Mouse (Mus musculus): Measurements from ENCODE around the gene Capn10.
A peak's percentile ranks its signal among the peaks of the same experiment; 100 is the strongest.
"Not testable (repeated sequence)": the region's sequence is repeated elsewhere in the genome, so short reads cannot be mapped to it uniquely, and the experiment has no call there.

Capn10 gene

DNA sequence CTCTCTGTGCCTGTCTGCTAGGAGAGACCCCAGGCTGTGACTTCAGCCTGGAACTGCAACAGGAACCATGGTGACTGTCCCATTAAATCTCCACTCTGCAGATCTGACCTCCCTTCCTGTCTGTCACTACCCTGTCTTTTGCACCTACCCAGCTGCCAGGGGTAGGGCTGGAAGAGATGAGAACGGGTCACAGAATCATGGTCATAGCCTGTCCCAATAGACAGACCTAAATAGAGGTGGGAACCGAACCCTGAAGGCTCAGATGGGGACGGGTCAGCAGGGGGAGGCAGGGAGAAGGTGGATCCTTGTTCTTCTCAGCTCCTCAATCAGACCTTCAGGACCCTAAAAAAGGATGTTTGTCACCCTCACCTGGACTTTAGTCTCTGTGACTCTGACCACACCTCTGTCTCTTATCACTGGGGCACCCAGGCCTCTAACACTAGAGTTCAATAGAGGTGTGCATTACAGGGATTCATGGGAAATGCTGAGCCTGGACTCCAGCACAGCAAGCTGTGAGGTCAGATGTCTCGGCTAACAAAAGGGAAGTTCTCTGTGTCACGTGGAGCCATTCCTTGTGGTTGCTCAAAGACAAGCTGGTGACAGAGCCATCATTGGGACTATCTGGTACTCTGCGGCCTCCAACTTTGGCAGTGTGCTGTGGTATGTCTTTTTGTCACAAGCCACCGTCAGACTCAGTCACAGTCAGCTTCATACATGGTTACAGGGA lies 13.5 kb upstream of the Capn10 start:
- DNase-seq = no peak

DNA sequence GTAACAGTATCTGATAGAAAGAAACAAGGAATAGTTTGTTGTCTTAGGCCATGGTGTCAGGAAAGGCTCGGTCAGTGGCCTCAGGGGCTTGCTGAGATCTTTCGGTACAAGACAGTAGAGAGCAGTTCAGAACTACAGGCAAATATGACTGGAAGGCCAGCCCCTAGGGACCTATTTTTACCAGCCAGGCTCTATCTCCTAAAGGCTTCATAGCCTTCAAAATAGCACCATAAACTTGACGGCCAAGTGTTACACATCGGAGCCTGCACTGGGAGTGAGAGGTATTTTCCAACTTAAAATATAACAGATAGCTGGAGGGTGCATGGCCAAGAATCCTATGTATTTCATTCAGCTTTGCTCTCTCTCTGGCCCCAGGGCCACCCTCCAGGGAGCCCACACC lies 12.7 kb upstream of the Capn10 start:
- no peak for DNase-seq

DNA sequence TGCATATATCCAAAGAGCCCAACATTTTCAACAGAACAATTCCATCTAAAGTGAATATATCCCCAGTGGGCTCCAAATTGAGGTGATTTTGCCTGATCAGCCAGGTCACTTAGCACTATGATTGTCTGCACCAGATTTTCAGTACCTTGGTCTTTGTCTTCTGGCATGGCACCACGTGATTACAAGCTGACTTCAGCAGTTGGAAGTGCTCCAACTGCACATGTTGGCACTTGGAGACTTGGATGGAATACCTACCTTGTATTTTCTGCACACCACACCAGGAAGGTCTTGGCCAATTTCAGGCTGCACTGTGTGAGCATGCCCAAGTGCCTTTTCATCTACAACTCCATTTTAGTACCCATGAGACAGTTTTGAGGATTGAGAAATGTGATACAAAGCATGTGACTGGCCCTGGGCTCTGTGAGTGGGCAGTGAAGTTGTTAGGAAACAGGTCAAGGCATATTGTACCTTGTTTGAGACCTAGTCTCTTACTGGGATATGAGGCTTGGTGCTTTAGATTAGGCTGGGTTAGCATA lies 3.9 kb upstream of the Capn10 start:
- DNase-seq = peak in 1 of 2 experiments; percentile 4

DNA sequence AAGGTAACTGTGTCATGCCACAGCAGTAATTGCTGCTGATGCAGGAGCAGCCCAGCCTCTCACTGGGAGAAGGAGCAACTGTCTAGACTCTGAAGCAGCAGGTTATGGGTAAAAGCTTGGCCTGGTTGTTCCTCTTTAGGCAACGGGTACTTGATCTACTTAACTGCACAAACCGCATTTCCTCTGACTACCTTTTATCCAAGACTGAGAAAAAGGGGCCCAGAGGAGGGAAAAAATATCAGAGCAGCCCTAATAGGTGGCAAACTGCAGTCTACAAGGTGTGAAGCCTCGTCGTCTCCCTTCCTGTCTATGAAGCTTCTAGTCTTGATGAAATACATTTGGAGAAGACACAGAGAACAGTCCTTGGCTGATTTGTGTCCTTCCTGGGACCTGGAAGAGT lies 565 bp upstream of the Capn10 start:
- peak in 1 of 2 experiments; percentile 9 for DNase-seq

DNA sequence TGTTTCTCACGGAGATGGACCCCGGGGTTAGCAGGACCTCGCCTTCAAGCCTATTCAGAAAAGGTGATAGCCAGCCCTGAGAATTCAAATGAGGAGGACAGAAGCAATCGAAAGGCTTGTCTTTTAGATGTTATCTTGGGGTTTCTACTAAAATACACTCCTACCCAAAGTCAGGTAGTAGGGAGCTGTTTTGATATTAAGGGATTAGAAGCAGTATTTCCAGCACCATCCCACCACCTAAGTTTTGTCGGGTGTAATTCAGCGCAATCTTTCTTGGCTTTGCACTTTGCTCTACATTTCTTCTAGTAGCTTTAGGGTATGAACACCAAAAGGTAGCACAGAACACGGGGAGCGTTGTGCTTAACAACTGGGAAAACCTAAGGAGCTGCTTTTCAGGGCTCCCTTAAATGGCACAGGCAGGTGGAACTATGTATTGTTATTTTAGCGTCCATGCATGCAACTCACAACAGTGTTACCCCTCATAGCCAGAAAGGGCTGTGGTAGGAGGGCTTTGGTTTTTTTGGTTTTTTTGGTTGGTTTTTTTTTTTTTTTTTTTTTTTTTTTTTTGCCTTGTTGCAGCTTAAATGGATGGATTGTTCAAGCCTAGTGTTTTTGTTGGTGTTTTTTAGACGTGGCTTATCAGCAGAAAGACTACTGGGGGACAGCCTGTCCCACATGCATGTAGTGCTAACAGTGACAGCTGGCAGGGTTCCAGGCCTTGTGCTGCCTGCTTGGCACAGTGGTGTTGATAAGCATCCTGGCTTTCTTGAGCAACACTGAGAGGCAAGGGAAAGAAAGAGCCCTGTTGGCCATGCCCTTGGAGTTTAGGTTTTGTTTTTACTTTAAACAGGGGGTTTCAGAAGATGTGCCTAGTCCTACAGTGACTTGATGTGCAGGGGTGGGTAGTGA lies 1.1 kb downstream of the Capn10 start:
- no peak for DNase-seq

DNA sequence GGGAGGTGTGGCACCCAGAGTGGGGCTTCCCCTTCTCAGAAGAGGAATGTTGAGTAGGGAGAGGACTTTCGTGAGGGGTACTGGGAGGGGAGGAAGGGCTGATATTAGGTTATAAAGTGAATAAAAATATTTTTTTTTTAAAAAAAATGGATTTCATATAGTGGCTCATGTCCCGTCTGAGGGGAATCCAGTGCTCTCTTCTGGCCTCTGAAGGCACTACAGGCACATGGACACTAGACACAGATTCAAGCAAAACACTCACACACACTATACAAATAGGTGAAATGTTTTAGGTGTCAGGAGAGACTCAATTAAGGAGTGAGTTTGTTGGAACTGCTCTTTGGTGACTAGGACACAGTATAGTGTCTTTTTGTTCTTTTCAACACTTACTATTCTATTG lies 1.8 kb downstream of the Capn10 start:
- no peak for DNase-seq

DNA sequence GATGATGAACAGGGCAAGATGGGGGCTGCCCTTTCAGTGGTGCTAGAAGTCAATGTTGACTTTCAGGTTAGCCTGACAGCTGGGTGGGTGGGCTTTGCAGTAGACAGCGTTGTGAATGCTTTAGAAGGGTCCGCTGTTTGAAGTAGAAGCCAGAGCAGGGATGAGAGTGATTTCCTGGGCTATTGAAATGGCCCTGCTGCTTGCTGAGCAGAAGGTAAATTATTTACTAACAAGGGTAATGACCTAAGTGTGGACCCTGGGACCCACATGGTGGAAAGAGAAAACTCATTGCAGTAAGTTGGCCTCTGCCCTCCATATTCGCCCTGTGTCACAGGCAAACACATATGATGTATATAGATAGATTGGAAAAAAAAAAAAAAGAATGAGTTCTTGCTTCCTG lies 2.3 kb downstream of the Capn10 start:
- no peak for DNase-seq

DNA sequence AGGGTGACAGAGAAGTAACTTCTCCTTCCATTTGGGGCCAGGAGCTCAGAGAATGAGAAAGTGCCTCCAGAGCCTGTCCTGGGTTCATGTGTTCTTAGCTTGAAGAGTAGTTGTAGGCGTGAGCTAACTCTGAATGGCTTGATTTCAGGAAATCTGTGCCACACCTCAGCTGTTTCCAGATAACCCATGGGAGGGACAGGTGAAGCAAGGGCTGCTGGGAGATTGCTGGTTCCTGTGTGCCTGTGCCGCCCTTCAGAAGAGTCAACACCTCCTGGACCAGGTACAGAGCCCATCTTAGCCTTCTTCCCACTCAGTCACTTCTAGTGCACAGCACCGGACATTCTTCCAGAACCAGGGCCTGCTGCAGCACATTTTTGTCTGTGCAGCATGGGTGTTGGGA lies 3.6 kb downstream of the Capn10 start:
- no peak for DNase-seq

DNA sequence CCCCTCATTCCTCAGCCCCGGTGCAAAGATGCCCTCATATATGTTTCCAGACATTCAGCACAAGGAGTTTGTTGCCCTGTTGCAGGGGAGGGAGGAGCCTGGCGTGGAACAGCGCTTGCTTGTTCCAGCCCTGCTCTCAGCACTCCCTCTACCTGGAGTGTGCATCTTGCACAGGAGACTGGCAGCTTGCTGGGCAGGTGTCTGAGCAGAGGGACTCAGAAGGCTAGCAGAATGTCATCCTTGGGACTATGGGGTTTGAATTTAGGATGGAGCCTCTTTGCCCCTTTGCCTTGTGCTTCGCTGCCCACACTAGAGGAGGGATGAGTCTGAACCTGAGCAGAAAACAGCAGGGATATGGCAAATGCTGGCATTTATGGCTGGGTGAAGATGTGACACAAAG lies 5.6 kb downstream of the Capn10 start:
- no peak for DNase-seq

DNA sequence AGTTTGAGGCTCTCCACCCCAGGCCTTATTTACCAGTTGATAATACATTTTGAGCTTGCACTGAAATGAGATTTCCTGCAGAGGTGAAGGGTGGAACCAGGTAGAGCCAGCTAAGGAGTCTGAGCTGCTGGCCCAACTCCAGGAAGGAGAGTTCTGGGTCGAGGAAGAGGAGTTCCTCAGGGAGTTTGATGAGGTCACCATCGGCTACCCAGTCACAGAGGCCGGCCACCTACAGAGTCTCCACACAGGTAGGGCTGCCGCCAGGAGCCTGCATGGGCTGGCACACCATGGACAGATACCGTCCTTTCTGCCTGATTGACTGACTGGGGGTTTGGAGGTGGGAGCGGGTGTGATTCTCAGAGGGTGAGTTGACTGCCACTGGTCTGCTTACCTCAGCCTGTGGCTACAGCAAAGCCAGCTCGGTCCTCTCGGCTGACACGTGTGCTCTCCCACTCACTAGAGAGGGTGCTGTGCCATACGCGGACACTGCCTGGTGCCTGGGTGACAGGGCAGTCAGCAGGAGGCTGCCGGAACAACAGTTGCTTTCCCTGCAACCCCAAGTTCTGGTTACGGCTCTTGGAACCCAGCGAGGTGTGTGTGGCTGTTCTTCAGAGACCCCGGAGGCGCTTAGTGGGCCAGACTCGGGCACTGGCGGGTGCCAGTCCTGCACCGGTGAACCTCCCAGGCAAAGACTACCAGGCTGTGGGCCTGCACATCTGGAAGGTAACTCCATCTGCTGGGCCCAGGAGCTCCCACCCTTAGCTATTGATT lies 9.2 kb downstream of the Capn10 start:
- DNase-seq = no peak

DNA sequence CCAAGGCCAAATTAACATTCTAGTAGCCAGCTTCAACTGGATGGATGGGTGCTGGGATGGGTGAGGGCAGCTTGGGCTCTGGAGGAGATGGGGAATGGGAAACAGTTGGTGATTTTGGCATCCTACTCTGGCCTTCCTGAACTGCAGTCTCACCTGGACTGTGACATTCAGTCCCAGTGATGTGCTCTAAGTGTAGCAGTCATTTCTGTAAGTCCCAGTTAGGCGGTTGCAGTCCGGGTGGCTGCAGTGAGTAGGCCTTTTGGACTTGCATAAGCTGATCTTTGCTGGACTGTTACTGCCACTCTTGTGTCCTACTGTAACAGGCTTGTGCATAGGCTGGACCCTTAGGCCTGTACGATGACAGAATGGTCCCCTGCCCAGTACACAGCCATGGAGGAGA lies 13.8 kb downstream of the Capn10 start:
- no peak for DNase-seq

DNA sequence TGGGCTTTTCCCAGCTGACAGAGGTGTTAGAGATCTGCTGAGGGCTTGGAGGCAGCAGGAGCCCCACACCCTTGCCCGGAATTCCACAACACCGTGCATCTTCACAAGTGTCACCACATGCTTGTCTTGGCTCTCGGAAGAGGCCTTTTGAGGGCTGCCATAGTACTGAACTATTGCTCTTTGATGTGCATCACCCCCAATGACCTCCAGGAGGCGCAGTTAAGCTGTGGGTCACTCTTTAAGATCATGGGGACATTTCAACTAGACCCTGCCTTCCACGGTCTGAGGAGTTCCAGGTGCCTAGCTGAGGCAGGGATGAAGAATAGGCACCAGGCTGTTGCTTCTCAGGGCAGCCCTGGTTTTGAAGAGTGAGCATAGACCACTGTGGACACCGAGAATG lies 15.2 kb downstream of the Capn10 start:
- DNase-seq = peak in 1 of 2 experiments; percentile 33

DNA sequence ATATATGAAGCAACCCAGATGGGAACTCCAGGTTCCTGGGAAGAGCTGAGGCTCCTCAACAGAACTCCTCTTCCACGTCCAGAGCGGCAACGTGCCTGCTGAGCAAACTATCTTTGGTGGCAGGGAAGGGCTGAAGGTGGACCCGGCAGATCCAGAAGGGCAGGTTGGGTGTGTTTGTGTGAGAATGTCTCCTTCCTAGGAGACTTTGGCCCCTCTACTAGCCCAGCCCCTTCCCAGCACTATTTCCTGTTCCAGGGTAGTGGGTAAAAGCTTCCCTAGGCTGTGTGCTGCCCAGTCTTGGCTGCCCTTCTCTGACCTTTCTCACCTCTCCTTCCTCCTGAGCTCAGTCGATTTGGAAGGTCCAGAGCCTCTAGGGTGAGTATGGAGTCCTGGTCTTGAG lies 16.4 kb downstream of the Capn10 start, which contains the start of gene Gpr35:
Gpr35 (plus strand) TSS at position 259 of the 400 bp plus-strand sequence.
- DNase-seq = no peak

DNA sequence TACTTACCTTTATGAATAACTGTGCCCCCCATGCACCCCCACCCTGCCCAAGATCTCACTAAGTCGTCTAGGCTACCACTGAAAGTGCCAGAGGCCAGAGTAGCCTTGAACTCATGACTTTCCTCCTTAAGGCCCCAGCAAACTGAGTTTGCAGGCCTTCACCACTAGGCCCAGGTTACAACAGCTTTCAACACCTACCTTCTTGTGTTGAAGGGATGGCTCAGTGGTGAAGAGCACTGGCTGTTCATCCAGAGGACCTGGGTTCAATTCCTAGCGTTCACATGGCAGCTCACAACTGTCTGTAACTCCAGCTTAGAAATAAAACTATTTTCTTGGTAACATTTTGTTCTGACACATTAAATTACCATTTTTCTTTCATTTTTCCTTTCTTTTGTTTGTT lies 19.5 kb downstream of the Capn10 start:
- DNase-seq = no peak

DNA sequence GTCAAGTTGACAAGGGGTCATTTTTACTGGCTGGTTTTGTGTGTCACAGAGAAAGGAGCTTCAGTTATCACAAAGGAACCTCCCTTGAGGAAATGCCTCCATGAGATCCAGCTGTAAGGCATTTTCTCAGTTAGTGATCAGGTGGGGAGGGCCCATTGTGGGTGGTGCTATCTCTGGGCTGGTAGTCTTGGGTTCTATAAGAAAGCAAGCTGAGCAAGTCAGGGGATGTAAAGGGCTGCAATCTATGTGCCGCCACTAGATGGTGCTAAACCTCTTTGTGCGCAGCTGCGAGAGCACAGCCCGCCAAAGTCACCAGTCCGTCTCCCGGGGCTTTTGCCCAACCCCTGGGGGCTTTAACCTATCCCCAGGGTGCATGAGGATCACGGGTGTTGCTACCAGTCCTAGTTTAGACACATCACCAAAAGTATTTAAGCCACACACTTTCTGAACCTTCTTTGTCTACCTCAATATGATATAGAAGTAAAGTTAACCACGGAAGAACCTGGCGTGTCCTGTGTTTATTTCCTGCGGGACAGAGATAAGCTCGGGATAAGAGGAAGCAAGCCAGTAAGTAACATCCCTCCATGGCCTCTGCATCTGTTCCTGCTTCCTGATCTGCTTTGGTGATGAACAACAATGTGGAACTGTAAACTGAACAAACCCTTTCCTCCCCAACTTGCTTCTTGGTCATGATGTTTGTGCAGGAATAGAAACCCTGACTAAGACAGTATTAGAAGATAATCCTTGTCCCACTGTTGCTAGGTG lies 22.6 kb downstream of the Capn10 start:
- DNase-seq = peak; percentile 70 to 78

DNA sequence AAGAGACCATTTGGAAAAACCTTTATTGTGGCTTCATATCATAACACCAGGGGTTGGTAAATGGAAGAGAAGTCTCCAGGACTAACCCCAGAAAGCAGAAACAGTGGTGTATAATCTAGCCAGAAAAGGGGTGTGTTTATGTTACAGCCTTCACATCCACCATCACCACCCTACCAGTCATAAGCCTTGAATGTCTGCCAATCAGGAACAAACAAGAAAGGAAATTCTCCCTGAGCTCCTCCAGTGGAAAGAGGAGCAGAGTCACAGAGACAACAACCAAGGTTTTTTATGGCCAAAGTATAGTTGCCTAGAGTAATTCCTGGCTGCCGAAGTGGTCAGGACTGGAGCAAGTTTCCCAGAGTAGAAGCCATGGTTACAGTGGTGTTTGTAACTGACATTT lies 24.8 kb downstream of the Capn10 start:
- no peak for DNase-seq

DNA sequence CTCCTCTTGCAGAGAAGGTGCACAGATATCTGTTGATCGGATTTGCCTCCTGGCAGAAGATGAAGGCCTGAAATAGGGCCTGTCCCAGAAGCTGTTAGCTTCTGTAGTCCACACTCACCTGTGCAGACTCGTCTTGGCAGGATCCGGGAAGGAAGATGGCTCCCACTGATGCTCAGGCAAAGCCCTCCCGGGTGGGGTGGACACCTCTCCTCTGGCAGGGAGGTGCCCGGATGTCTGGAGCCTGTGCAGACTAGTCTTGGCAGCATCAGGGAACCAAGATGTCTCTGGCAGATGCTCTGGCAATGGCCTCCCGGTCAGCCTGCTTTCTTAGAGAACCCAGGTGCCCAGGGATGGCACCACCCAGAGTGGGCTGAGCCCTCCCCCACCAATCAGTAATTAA lies 36.6 kb downstream of the Capn10 start:
- not testable (repeated sequence) for DNase-seq

DNA sequence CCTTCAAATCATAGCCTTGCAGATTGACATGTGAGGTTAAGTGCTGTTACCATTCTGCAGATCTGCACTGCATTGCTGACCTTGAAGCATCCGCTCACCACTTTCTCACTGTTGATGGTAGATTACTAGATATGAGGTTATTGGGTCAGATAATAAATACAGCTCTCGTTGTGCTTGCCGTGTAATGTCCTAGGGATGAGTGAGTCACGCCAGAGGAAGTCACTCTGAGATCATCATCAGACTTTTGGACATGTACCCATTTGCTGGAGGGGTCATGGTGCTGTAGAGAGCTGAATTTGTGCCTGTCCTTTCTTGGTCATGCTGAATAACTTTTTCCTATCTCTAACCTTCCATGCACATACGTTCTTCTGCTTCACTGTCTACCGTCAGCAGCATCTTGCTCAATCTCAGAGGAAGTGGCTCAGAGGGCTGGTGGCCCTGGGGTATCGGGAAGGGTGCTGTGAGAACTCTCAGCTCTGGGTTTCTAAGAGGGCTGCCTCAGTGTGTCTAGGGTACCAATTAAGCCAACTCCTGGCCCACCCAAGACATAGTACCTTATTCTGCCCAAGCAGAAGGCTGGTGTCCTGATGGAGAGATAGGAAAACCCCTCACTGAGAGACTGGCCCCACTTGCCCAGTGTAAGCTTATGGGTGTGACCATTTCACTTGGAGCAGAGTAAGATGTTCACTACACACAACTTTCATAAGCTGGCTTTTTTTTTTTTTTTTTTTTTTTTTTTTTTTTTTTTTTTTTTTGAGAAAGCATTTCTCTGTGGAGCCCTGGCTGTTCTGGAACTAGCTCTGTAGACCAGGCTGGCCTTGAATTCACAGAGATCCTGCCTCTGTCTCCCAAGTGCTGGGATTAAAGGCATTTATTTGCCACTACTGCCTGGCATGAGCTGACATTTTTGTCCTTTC lies 38.0 kb downstream of the Capn10 start:
- DNase-seq = peak in 1 of 2 experiments; percentile 24

DNA sequence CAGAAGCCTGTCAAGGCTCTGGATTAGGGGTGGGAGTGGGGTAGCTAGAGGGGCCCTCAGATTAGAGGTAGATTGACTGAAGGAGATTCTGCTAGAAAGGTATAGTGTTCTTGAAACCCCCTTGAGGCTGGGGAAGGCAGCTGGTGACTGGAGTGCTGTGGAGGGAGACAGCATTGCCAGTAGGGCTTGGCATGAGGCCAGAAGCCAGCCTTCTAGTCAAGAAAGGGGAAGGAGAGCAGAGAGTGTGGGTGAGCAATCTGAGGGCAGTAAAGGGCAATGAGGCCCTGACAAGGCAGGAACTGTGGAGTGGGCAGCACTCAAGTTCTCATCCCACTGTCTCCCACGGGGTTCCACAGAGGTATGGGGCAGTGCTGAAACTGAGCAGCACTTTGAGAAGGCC lies 38.7 kb downstream of the Capn10 start:
- peak; percentile 70 to 75 for DNase-seq

DNA sequence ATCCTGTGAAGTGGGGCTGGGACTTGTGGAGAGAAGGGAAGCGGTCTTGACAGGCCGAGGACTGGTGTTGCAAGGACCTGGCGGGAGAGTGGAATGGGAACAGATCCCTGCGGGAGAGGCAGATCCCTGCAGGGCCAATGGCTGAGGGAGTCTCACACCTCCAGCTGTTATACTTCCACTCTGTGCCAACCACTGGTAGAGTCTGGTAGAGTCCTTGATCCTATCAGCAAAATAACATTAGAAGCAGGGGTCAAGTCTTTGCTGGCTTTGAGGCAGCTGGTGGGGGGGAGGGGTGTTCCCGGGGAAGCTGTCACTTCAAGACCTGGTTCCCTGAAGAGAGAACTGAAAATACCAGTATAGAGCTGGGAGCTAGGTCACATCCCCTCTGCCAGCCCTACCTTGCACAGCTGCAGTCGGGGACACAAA lies 42.0 kb downstream of the Capn10 start:
- DNase-seq = peak; percentile 31 to 74

DNA sequence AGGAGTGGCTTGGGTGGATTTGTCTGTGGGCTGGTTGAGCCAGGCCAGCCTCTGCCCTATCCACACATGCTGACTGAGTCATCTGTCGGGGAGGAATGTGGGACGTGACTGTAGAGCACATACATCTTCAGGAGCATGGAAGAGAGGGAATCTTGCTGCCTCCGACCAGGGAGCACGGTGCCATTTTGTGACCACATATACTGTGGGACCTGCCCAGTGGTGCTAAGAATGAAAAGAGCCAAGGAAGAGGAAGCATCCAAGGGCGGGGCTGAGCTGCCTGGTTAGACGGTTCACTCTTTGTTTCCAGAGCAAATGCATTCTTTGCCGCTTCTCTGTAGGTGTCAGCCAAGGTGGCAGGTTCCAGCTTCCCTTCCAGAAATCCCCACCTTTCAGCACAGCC lies 44.5 kb downstream of the Capn10 start:
- peak in 1 of 2 experiments; percentile 20 for DNase-seq
